9 mouse cellular contexts compared by ENCODE assay signal in the genomic region with DNA sequence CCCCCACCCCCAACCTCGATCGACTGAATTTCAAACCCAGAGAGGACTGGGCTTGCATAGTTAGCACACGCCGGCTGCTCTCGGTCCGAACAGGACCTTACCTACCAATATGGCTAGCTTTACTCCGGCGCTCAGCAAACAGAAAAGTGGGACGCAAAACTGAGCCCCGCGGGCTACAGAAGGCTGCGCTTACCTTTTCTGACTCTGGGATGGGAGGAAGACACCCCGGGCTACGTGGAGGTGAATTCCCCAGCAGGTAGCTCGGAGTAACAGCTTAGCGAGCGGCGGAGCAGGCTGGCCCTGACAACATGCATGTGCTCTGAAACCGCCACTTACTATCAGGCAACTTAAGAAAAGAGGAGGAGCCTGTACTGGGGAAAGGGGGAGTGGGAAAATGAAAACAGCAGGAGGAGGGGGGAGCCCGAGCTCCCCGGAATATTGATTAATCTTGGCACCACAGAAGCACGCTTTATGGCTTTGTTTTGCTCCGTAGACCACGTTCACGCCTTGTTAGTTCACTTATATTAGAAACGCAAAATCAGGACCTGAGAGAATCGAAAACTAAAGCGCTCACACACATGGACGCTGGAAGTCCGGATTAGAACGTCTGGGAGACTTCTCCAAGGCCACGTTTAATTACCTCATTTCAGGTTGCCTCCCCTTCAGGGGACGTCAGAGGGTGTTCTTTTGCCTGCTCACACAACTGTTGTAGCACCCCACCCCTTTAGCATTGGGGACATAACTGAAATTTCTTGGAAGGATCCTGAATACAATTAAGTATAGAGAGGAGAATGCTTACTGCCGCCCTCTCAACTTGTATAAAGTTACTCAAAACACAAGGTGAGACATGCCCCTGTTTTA. TPM values are rescaled to one million over a fixed set of nuclear protein-coding genes. Genes with fewer than 3 reads are reported as not detected.
DNase-seq lines count a peak whose midpoint lies in the region; ATAC-seq and TF ChIP-seq lines count a peak whose summit lies in the region.
"Had no signal": no experiment of that assay in that cellular context is flagged by ENCODE, and none has a peak within 500 bp of the region (broad histone marks: within the 10 kb centered on the region; RNA-seq: fewer than 3 reads in every experiment).

A gene (minus strand): TSS at position 619 of the 861 bp plus-strand sequence.

- no peak for TF ChIP-seq CTCF in stomach, postnatal 0 days (IDR thresholded peaks at IDR 0.05; ENCODE audit: low read depth)

- H3K4me3 ChIP-seq in midbrain, embryonic 15.5 days, result peak within 1 kb of the TSS; percentile 57
- H3K4me3 ChIP-seq in stomach, postnatal 0 days (ENCODE audit: low read depth, low read length), result peak within 1 kb of the TSS; percentile 64

- peak within 1 kb of the TSS; percentile 57; the same call in 1 of the 2 replicates for H3K27ac ChIP-seq in midbrain, embryonic 15.5 days
- 0 out of 2 replicates have a peak within 1 kb of the TSS, but pooled peaks have one; percentile 53 for H3K27ac ChIP-seq in stomach, postnatal 0 days (replicated peaks)

- peak within 1 kb of the TSS; percentile 92 for H3K4me2 ChIP-seq in midbrain, embryonic 15.5 days
- H3K4me2 ChIP-seq in stomach, postnatal 0 days (replicated peaks; ENCODE audit: low read depth), result peak within 1 kb of the TSS; percentile 86

- TF ChIP-seq EP300 in stomach, postnatal 0 days (optimal IDR thresholded peaks at IDR 0.05), result no peak

- H3K9ac ChIP-seq in midbrain, embryonic 15.5 days, result peak within 1 kb of the TSS; percentile 52
- peak within 1 kb of the TSS; percentile 65 for H3K9ac ChIP-seq in stomach, postnatal 0 days (ENCODE audit: low read length)

- H3K36me3 ChIP-seq in midbrain, embryonic 15.5 days (replicated peaks), result no peaks in the 10 kb centered on the region
- H3K36me3 ChIP-seq in stomach, postnatal 0 days (ENCODE audit: control insufficient read depth, insufficient read depth, low read length), result no peaks in the 10 kb centered on the region
- H3K36me3 ChIP-seq: G1E had no signal

- peak in 1 of 2 experiments; percentile 25 for DNase-seq in left cerebral cortex, adult 18-20 months (ENCODE audit: low spot score in 2 of 2)
- no peak for DNase-seq in left cerebral cortex, adult 11 months (ENCODE audit: low spot score)
- DNase-seq in embryo, embryonic 10.5 days (ENCODE audit: low spot score), result peak; percentile 76
- DNase-seq in heart, adult 9 months (ENCODE audit: low spot score in 2 of 2), result peak; percentile 30 to 50
- peak; percentile 50 for DNase-seq in kidney, adult 9 months
- DNase-seq in liver, result peak; percentile 44
- DNase-seq in stomach, postnatal 0 days (ENCODE audit: low spot score), result peak; percentile 60

- peak; percentile 89 for ATAC-seq in midbrain, embryonic 15.5 days (replicated peaks)
- ATAC-seq in stomach, postnatal 0 days (ENCODE audit: low FRiP score, low TSS enrichment), result peak; percentile 92

- H3K4me1 ChIP-seq in midbrain, embryonic 15.5 days, result peaks cover 11% of the 10 kb centered on the region
- H3K4me1 ChIP-seq in stomach, postnatal 0 days (replicated peaks; ENCODE audit: control insufficient read depth, insufficient read depth), result no peaks in the 10 kb centered on the region

- no peaks in the 10 kb centered on the region for H3K9me3 ChIP-seq in midbrain, embryonic 15.5 days
- no peaks in the 10 kb centered on the region for H3K9me3 ChIP-seq in stomach, postnatal 0 days (ENCODE audit: control insufficient read depth, low read length)
- H3K9me3 ChIP-seq: G1E had no signal

- under 1% methylated on average over 34 of the region's 34 CpGs for WGBS in midbrain, embryonic 15.5 days
- under 1% methylated on average over 34 of the region's 34 CpGs for WGBS in stomach, postnatal 0 days

- no peaks in the 10 kb centered on the region; the same call in 1 of the 2 replicates for H3K27me3 ChIP-seq in midbrain, embryonic 15.5 days (replicated peaks)
- no peaks in the 10 kb centered on the region for H3K27me3 ChIP-seq in stomach, postnatal 0 days (ENCODE audit: control insufficient read depth, insufficient read depth, low read length)

RNA-seq across cellular contexts. Expression of the gene that starts here (rescaled TPM):
- total RNA-seq in left cerebral cortex, adult 18-20 months (2021), result 100 to 1,000 TPM; 263 to 298 TPM
- 100 and 106 TPM in 2 replicates for polyA plus RNA-seq in midbrain, embryonic 15.5 days (2015; fragmentation: Nextera tagmentation; extraction: Ambion mirVana)
- 4.8 and 5.6 TPM in 2 replicates for polyA plus RNA-seq in stomach, postnatal 0 days (2015; fragmentation: Nextera tagmentation; extraction: Ambion mirVana)
- polyA plus RNA-seq: G1E had no signal

Comparison
In these comparisons a context has a peak if more than half of its experiments do, and no peak if none do; other contexts are left out.
1. RNA of the gene that starts here (polyA plus RNA-seq): 100 to 106 TPM in midbrain, embryonic 15.5 days; 4.8 to 5.6 TPM in stomach, postnatal 0 days; every median in the first group is over 10 times any median in the second.